Mouse (Mus musculus): Measurements from ENCODE around the gene Tgif2. TPM values are rescaled to one million over a fixed set of nuclear protein-coding genes. Genes with fewer than 3 reads are reported as not detected.
"Not testable (repeated sequence)": the region's sequence is repeated elsewhere in the genome, so short reads cannot be mapped to it uniquely, and the experiment has no call there.

Gene Tgif2
- 11.9 and 13.3 TPM in 2 replicates for polyA plus RNA-seq (2015; fragmentation: Nextera tagmentation; extraction: Ambion mirVana)

- H3K36me3 ChIP-seq (ENCODE audit: control insufficient read depth, insufficient read depth, low read length) = no peaks in the 10 kb centered on the region
- peak; percentile 80 for ATAC-seq (ENCODE audit: low FRiP score, low TSS enrichment)
- TF ChIP-seq CTCF (IDR thresholded peaks at IDR 0.05; ENCODE audit: low read depth) (no peak), EP300 (optimal IDR thresholded peaks at IDR 0.05) (peak; percentile 31)
- peak within 1 kb of the TSS; percentile 96 for H3K4me2 ChIP-seq (replicated peaks; ENCODE audit: low read depth)
- no peaks in the 10 kb centered on the region for H3K27me3 ChIP-seq (ENCODE audit: control insufficient read depth, insufficient read depth, low read length)
- DNase-seq (ENCODE audit: low spot score) = peak; percentile 85
- H3K9me3 ChIP-seq (ENCODE audit: control insufficient read depth, low read length) = no peaks in the 10 kb centered on the region
- peaks cover 13% of the 10 kb centered on the region; the same call in 1 of the 2 replicates for H3K4me1 ChIP-seq (replicated peaks; ENCODE audit: control insufficient read depth, insufficient read depth)
- peak within 1 kb of the TSS; percentile 89 for H3K27ac ChIP-seq (replicated peaks)
- H3K9ac ChIP-seq (ENCODE audit: low read length) = peak within 1 kb of the TSS; percentile 86
- peak within 1 kb of the TSS; percentile 76 for H3K4me3 ChIP-seq (ENCODE audit: low read depth, low read length)
- 5% methylated on average over 50 of the region's 61 CpGs for WGBS
Measured at GRCm38 (mm10) chr2:156839319-156840191, at the start of gene Tgif2. Gene Tgif2 (plus strand): TSS chr2:156840007.

DNA sequence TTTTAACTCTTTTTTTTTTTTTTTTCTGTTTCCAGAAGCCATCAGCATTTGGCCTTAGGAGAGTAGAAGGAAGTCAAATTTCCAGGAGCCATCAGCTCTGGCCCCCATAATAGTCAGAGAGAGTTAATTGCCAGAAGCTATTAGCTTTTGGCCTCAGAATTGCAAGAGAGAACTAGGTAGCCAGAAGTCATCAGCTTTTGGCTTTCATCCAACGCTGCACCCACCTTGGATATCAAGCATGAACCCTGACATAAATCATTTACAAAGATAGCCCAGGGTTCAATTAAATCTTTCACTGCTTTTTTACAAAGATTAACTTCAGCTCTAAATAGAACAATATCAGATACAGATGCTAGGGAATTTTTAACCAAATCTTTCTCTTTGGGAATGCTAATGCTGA is 41.3 kb upstream of the Tgif2 start:
- H3K4me3 ChIP-seq (ENCODE audit: low read depth, low read length) = no peak overlapping the region
- ATAC-seq (ENCODE audit: low FRiP score, low TSS enrichment) (no peak), DNase-seq (ENCODE audit: low spot score) (no peak)
- no peaks in the 10 kb centered on the region for H3K27me3 ChIP-seq (ENCODE audit: control insufficient read depth, insufficient read depth, low read length)
- no peaks in the 10 kb centered on the region for H3K9me3 ChIP-seq (ENCODE audit: control insufficient read depth, low read length)
- no peaks in the 10 kb centered on the region for H3K4me1 ChIP-seq (replicated peaks; ENCODE audit: control insufficient read depth, insufficient read depth)
- TF ChIP-seq EP300 (optimal IDR thresholded peaks at IDR 0.05) = no peak
- H3K4me2 ChIP-seq (replicated peaks; ENCODE audit: low read depth) = no peak overlapping the region
- no peaks in the 10 kb centered on the region for H3K36me3 ChIP-seq (ENCODE audit: control insufficient read depth, insufficient read depth, low read length)
- H3K27ac ChIP-seq (replicated peaks) = no peak overlapping the region
- 71% methylated on average over 1 of the region's 1 CpGs for WGBS
- H3K9ac ChIP-seq (ENCODE audit: low read length) = no peak overlapping the region

- WGBS = 64% methylated on average over 4 of the region's 4 CpGs
- H3K4me1 ChIP-seq (replicated peaks; ENCODE audit: control insufficient read depth, insufficient read depth) = no peaks in the 10 kb centered on the region
- no peak overlapping the region for H3K27ac ChIP-seq (replicated peaks)
- H3K4me2 ChIP-seq (replicated peaks; ENCODE audit: low read depth) = no peak overlapping the region
- no peaks in the 10 kb centered on the region for H3K9me3 ChIP-seq (ENCODE audit: control insufficient read depth, low read length)
- TF ChIP-seq CTCF (IDR thresholded peaks at IDR 0.05; ENCODE audit: low read depth) = no peak
- no peak for TF ChIP-seq EP300 (optimal IDR thresholded peaks at IDR 0.05)
- no peak for DNase-seq (ENCODE audit: low spot score)
- no peak overlapping the region for H3K4me3 ChIP-seq (ENCODE audit: low read depth, low read length)
- no peaks in the 10 kb centered on the region for H3K27me3 ChIP-seq (ENCODE audit: control insufficient read depth, insufficient read depth, low read length)
- H3K36me3 ChIP-seq (ENCODE audit: control insufficient read depth, insufficient read depth, low read length) = no peaks in the 10 kb centered on the region
- ATAC-seq (ENCODE audit: low FRiP score, low TSS enrichment) = no peak
- H3K9ac ChIP-seq (ENCODE audit: low read length) = no peak overlapping the region
Measured at GRCm38 (mm10) chr2:156801045-156801444, 38.8 kb upstream of the Tgif2 start.

DNA sequence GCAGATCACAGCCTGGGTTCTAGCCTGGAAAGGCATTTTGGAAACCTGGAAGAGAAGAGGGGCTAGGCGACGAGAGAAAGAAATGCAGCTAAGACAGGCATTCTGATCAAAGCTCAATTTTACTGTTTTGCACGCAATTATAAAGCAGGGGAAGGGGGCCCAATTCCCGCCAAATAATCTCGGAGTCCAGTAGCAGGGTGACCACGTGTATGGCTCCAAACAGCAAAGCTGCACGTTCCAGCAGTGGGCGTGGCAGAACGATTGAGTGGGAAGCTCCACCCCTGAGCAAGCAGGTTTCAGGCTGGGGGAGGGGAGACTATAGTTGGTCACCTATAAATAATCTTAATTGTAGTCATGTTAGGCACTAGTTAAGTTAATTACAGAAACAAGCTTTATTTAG is 37.7 kb upstream of the Tgif2 start:
- not testable (repeated sequence) for H3K4me3 ChIP-seq (ENCODE audit: low read depth, low read length); H3K9me3 ChIP-seq (ENCODE audit: control insufficient read depth, low read length); H3K4me1 ChIP-seq (replicated peaks; ENCODE audit: control insufficient read depth, insufficient read depth); H3K27me3 ChIP-seq (ENCODE audit: control insufficient read depth, insufficient read depth, low read length); H3K27ac ChIP-seq (replicated peaks); H3K9ac ChIP-seq (ENCODE audit: low read length); ATAC-seq (ENCODE audit: low FRiP score, low TSS enrichment); H3K4me2 ChIP-seq (replicated peaks; ENCODE audit: low read depth); H3K36me3 ChIP-seq (ENCODE audit: control insufficient read depth, insufficient read depth, low read length); DNase-seq (ENCODE audit: low spot score)
- 35% methylated on average over 9 of the region's 9 CpGs for WGBS

DNA sequence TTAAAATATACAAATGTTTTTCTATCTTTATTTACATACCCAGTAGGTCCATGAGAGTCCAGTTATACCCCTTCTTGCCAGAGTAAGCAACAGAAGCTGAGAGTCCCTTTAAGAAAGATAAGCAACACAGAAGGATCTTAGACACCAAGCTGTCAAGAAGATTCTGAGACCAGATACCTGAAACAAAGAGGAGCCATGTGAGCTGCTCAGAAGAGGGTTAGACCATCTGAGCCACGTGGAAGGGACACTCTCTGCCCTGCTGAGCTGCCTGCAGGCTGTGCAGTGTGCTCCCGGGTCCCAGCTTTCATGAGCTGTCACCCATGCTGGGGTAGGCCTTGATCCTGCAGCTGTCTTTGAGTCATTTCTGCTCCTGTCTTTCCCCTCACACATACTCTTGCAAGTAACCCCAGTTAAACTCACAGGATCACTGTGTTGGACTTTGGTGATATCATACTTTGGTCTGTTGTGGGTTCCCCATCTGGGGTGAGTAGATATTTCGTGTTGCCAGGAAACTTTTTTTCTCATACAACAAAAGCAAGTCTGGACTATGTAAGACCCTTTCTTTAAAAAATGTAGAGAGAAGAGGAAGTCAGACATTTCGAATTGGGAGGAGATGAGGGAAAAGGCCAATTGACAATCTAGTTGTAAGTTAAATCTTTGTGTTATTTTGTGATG is 36.0 kb upstream of the Tgif2 start:
- ATAC-seq (ENCODE audit: low FRiP score, low TSS enrichment) (no peak), DNase-seq (ENCODE audit: low spot score) (no peak)

GRCm38 (mm10) chr2:156804589-156804988 is 35.2 kb upstream of the Tgif2 start:
- no peak for TF ChIP-seq CTCF (IDR thresholded peaks at IDR 0.05; ENCODE audit: low read depth)
- no peak for TF ChIP-seq EP300 (optimal IDR thresholded peaks at IDR 0.05)
- no peak for DNase-seq (ENCODE audit: low spot score)

More for the DNA sequence above, 36.0 kb upstream of the Tgif2 start:
- H3K9ac ChIP-seq (ENCODE audit: low read length) = no peak overlapping the region
- H3K4me2 ChIP-seq (replicated peaks; ENCODE audit: low read depth) = no peak overlapping the region
- H3K27ac ChIP-seq (replicated peaks) = no peak overlapping the region
- no peaks in the 10 kb centered on the region for H3K27me3 ChIP-seq (ENCODE audit: control insufficient read depth, insufficient read depth, low read length)
- TF ChIP-seq EP300 (optimal IDR thresholded peaks at IDR 0.05) = no peak
- TF ChIP-seq CTCF (IDR thresholded peaks at IDR 0.05; ENCODE audit: low read depth) = no peak
- no peaks in the 10 kb centered on the region for H3K4me1 ChIP-seq (replicated peaks; ENCODE audit: control insufficient read depth, insufficient read depth)
- H3K4me3 ChIP-seq (ENCODE audit: low read depth, low read length) = no peak overlapping the region
- 59% methylated on average over 4 of the region's 4 CpGs for WGBS
- no peaks in the 10 kb centered on the region for H3K36me3 ChIP-seq (ENCODE audit: control insufficient read depth, insufficient read depth, low read length)
- no peaks in the 10 kb centered on the region for H3K9me3 ChIP-seq (ENCODE audit: control insufficient read depth, low read length)

More at GRCm38 (mm10) chr2:156804589-156804988, 35.2 kb upstream of the Tgif2 start:
- Histone ChIP-seq H3K9ac (ENCODE audit: low read length) (no peak overlapping the region), H3K27me3 (ENCODE audit: control insufficient read depth, insufficient read depth, low read length) (no peaks in the 10 kb centered on the region), H3K36me3 (ENCODE audit: control insufficient read depth, insufficient read depth, low read length) (no peaks in the 10 kb centered on the region), H3K4me2 (replicated peaks; ENCODE audit: low read depth) (no peak overlapping the region), H3K4me3 (ENCODE audit: low read depth, low read length) (no peak overlapping the region), H3K27ac (replicated peaks) (no peak overlapping the region), H3K9me3 (ENCODE audit: control insufficient read depth, low read length) (no peaks in the 10 kb centered on the region), H3K4me1 (replicated peaks; ENCODE audit: control insufficient read depth, insufficient read depth) (no peaks in the 10 kb centered on the region)
- 88% methylated on average over 4 of the region's 4 CpGs for WGBS
- no peak for ATAC-seq (ENCODE audit: low FRiP score, low TSS enrichment)

Data from stomach, postnatal 0 days (tissue).